Mouse (Mus musculus) MEL (cell line): ENCODE results near the gene Exoc3l. TPM values are rescaled to one million over a fixed set of nuclear protein-coding genes. Genes with fewer than 3 reads are reported as not detected.

Source experiments
- polyA plus RNA-seq, 2 experiments: library from polyadenylated mRNA; stranded (reverse) in 1 of 2; unstranded in 1 of 2; fragments of >175 nt in 1 of 2; fragments of >200 nt in 1 of 2; gene quantifications; 2 replicates each; pipeline versions ENCODE4 v1.2.1 to v1.2.4; 2012; ENCODE audit warnings: low replicate concordance in 2 of 2, low read depth in 1 of 2; ENCODE audit not compliant: insufficient read length in 2 of 2, insufficient read depth in 1 of 2, missing spikeins in 1 of 2
- total RNA-seq: library from RNA; depleted of rRNA; stranded (reverse); fragments of 300-350 nt; gene quantifications from 2 replicates; pipeline ENCODE4 v1.2.3, GENCODE M21; 2012; rRNA removed

Gene Exoc3l
- total and polyA plus RNA-seq, 3 experiments: 0.69 to 2.0 TPM; not detected in 1

Other genes starting within 250 kb of the Exoc3l start
- gene Ces3a, start 247.5 kb downstream of the Exoc3l start, total RNA-seq: not detected in 2 replicates
- not detected for gene Ces3a, start 247.5 kb downstream of the Exoc3l start, polyA plus RNA-seq
- gene Ces3b, start 212.3 kb downstream of the Exoc3l start, total RNA-seq: not detected in 2 replicates
- gene Ces3b, start 212.3 kb downstream of the Exoc3l start, polyA plus RNA-seq: not detected
- gene Ces4a, start 164.3 kb downstream of the Exoc3l start, total RNA-seq: not detected in 2 replicates
- not detected for gene Ces4a, start 164.3 kb downstream of the Exoc3l start, polyA plus RNA-seq
- gene Cbfb, start 125.4 kb downstream of the Exoc3l start, total RNA-seq: 32.5 and 40.6 TPM in 2 replicates
- gene Cbfb, start 125.4 kb downstream of the Exoc3l start, polyA plus RNA-seq: 10 to 100 TPM in 1 of 2 experiments, not detected in 1; 37.9 TPM
- 16.0 and 18.3 TPM in 2 replicates for gene D230025D16Rik, start 71.0 kb downstream of the Exoc3l start, total RNA-seq
- 10 to 100 TPM in 1 of 2 experiments, not detected in 1; 22.4 TPM for gene D230025D16Rik, start 71.0 kb downstream of the Exoc3l start, polyA plus RNA-seq
- 2.7 and 2.8 TPM in 2 replicates for gene B3gnt9, start 40.9 kb downstream of the Exoc3l start, total RNA-seq
- gene B3gnt9, start 40.9 kb downstream of the Exoc3l start, polyA plus RNA-seq: 1 to 10 TPM in 1 of 2 experiments, not detected in 1; 4.7 TPM
- 29.0 and 31.0 TPM in 2 replicates for gene Tradd, start 31.5 kb downstream of the Exoc3l start, total RNA-seq
- 10 to 100 TPM in 1 of 2 experiments, not detected in 1; 33.5 TPM for gene Tradd, start 31.5 kb downstream of the Exoc3l start, polyA plus RNA-seq
- 4.1 and 4.8 TPM in 2 replicates for gene Fbxl8, start 31.5 kb downstream of the Exoc3l start, total RNA-seq
- 1 to 10 TPM in 1 of 2 experiments, not detected in 1; 7.2 TPM for gene Fbxl8, start 31.5 kb downstream of the Exoc3l start, polyA plus RNA-seq
- 1.4 and 1.7 TPM in 2 replicates for gene Hsf4, start 26.3 kb downstream of the Exoc3l start, total RNA-seq
- gene Hsf4, start 26.3 kb downstream of the Exoc3l start, polyA plus RNA-seq: 1 to 10 TPM in 1 of 2 experiments, not detected in 1; 7.1 TPM
- gene Nol3, start 20.0 kb downstream of the Exoc3l start, total RNA-seq: 0.69 and 0.89 TPM in 2 replicates
- gene Nol3, start 20.0 kb downstream of the Exoc3l start, polyA plus RNA-seq: under 1 TPM in 1 of 2 experiments, not detected in 1; 0.63 TPM
- 5.6 and 8.2 TPM in 2 replicates for gene 4931428F04Rik, start 6.2 kb downstream of the Exoc3l start, total RNA-seq
- 10 to 100 TPM in 1 of 2 experiments, not detected in 1; 13.0 TPM for gene 4931428F04Rik, start 6.2 kb downstream of the Exoc3l start, polyA plus RNA-seq
- 95.9 and 98.5 TPM in 2 replicates for gene E2f4, start 1.6 kb upstream of the Exoc3l start, total RNA-seq
- gene E2f4, start 1.6 kb upstream of the Exoc3l start, polyA plus RNA-seq: 100 to 1,000 TPM in 1 of 2 experiments, 10 to 100 TPM in 1; 97.9 to 313 TPM
- gene Elmo3, start 9.5 kb upstream of the Exoc3l start, total RNA-seq: 1.0 and 1.3 TPM in 2 replicates
- gene Elmo3, start 9.5 kb upstream of the Exoc3l start, polyA plus RNA-seq: 1 to 10 TPM in 1 of 2 experiments, not detected in 1; 2.9 TPM
- 2.6 and 3.2 TPM in 2 replicates for gene Lrrc29, start 30.2 kb upstream of the Exoc3l start, total RNA-seq
- 1 to 10 TPM in 1 of 2 experiments, not detected in 1; 6.1 TPM for gene Lrrc29, start 30.2 kb upstream of the Exoc3l start, polyA plus RNA-seq
- 123 and 149 TPM in 2 replicates for gene Tmem208, start 30.3 kb upstream of the Exoc3l start, total RNA-seq
- gene Tmem208, start 30.3 kb upstream of the Exoc3l start, polyA plus RNA-seq: 10 to 100 TPM in 1 of 2 experiments, not detected in 1; 94.5 TPM
- gene Fhod1, start 51.9 kb upstream of the Exoc3l start, total RNA-seq: 2.5 and 2.8 TPM in 2 replicates
- 10 to 100 TPM in 1 of 2 experiments, not detected in 1; 10.9 TPM for gene Fhod1, start 51.9 kb upstream of the Exoc3l start, polyA plus RNA-seq
- gene Slc9a5, start 52.7 kb upstream of the Exoc3l start, total RNA-seq: 0.12 and 0.20 TPM in 2 replicates
- 1 to 10 TPM in 1 of 2 experiments, not detected in 1; 1.9 TPM for gene Slc9a5, start 52.7 kb upstream of the Exoc3l start, polyA plus RNA-seq
- not detected in 2 replicates for gene Plekhg4, start 77.2 kb upstream of the Exoc3l start, total RNA-seq
- under 1 TPM in 1 of 2 experiments, not detected in 1; 0.10 TPM for gene Plekhg4, start 77.2 kb upstream of the Exoc3l start, polyA plus RNA-seq
- gene Kctd19, start 117.4 kb upstream of the Exoc3l start, total RNA-seq: not detected in 2 replicates
- gene Kctd19, start 117.4 kb upstream of the Exoc3l start, polyA plus RNA-seq: not detected
- not detected in 2 replicates for gene Lrrc36, start 117.5 kb upstream of the Exoc3l start, total RNA-seq
- gene Lrrc36, start 117.5 kb upstream of the Exoc3l start, polyA plus RNA-seq: under 1 TPM in 1 of 2 experiments, not detected in 1; 0.06 TPM
- 0.42 and 0.81 TPM in 2 replicates for gene Tppp3, start 175.4 kb upstream of the Exoc3l start, total RNA-seq
- 1 to 10 TPM in 1 of 2 experiments, not detected in 1; 1.7 TPM for gene Tppp3, start 175.4 kb upstream of the Exoc3l start, polyA plus RNA-seq
- 4.7 and 4.9 TPM in 2 replicates for gene Zdhhc1, start 200.8 kb upstream of the Exoc3l start, total RNA-seq
- 10 to 100 TPM in 1 of 2 experiments, not detected in 1; 11.5 TPM for gene Zdhhc1, start 200.8 kb upstream of the Exoc3l start, polyA plus RNA-seq
- 0.27 TPM in 1 of 2 replicates, not detected in the other for gene Hsd11b2, start 222.7 kb upstream of the Exoc3l start, total RNA-seq
- gene Hsd11b2, start 222.7 kb upstream of the Exoc3l start, polyA plus RNA-seq: 1 to 10 TPM in 1 of 2 experiments, not detected in 1; 2.1 TPM